Mouse (Mus musculus) embryonic facial prominence, embryonic 11.5 days (tissue): ENCODE measurements around the gene Foxq1. TPM values are rescaled to one million over a fixed set of nuclear protein-coding genes. Genes with fewer than 3 reads are reported as not detected.

ENCODE experiments used
- polyA plus RNA-seq: library from polyadenylated mRNA; unstranded; fragments of >200 nt; fragmentation: Nextera tagmentation; extraction: Ambion mirVana; gene quantifications from 2 replicates; pipeline ENCODE4 v1.2.1, GENCODE M21; 2014

Gene Foxq1
- polyA plus RNA-seq, 1 experiment from 2014 or later, result 0.93 TPM

Other genes starting within 250 kb of the Foxq1 start
- not detected in 2 replicates for gene A530084C06Rik, start 3.2 kb downstream of the Foxq1 start, polyA plus RNA-seq
- 12.3 and 14.7 TPM in 2 replicates for gene Foxf2, start 69.7 kb downstream of the Foxq1 start, polyA plus RNA-seq